Mouse (Mus musculus) A20 (cell line): ENCODE data around the gene Fam169a.
A peak's percentile ranks its signal among the peaks of the same experiment; 100 is the strongest.
"Not testable (repeated sequence)": the region's sequence is repeated elsewhere in the genome, so short reads cannot be mapped to it uniquely, and the experiment has no call there.

Experiments
- DNase-seq: peaks from one replicate; pipeline ENCODE4 v3.0.0-alpha.2; 2011; ENCODE audit warnings: low read depth, low spot score

Fam169a gene

DNA sequence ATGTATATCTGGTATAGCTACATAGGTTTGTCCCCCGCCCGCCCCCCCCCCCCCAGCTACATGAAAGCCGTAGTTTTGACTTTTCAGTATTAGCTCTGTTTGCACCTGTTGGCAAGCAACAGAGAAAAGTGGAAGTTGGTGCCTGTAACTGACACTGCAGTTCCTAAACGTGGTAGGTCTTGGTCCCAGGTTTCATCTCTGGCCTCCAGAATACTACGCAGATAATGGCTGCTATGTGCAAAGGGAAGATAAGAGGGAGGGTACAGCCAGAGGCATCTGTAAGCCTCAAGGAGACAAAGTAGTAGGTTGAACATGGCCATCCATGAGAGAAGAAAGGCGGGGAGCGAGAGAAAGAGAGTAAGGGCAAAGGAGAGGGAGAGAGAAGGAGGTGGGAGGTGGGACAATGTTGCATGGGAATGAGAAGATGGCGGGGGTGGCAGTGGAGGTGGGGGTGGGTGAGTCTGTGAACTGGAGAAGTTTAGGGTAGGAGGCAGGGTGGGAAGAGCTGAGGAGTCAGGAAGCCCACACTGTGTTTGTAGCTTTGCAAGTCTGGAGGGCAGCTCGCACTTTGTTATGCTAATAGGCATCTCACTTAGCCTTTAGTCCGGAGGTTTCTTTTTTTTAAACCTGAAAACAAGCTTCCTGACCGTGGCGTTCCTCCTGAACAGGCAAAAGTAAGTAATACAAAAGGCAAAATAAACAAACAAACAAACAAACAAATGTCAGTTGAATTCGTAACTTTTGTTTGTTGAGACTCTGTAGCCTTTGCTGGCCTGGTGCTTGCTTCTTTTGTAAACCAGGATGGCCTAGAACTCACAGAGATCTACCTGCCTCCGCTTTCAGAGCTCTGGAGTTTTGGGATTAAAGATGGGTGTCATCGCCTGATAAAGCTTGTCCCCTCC lies at the start of gene Fam169a:
Gene Fam169a, plus strand, starts transcription at position 638 of the 902 bp plus-strand sequence.
- DNase-seq, result no peak

DNA sequence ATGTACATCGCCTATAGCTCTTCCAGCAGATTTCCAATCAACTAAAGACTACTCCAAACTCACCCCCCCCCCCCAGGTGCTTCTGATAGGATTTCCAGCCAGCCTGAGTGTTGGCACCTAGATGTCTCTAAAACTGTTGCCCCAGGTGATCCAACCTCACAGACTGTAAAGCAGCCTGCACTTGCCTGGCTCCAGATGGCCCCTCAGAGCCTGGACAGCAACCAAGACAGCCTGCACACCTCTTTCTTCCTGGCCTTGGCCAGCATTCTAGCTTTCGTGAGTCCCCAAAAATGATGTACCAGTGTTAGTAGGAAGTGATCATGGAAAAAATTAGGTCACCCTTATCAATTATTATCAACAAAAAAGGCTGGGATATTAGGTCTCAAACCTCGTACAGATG lies 49.4 kb upstream of the Fam169a start:
- DNase-seq, result no peak

DNA sequence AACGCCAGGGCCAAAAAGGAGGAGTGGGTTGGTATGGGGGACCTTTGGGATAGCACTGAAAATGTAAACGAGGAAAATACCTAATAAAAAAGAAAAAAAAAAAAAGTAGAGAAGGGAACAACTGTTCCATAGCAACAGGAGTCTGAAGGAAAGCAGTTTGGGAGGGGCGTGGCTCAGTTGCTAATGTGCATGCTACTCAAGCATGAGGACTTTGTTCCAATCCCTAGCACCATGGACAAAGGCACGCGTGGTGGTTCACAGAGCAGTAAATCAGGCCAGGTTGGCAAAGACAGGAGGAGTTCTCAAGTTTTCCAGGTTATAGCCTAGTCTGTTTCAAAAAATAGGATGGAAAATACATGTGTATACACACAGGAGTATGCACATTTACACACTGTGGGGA lies 47.0 kb upstream of the Fam169a start:
- DNase-seq, result no peak

DNA sequence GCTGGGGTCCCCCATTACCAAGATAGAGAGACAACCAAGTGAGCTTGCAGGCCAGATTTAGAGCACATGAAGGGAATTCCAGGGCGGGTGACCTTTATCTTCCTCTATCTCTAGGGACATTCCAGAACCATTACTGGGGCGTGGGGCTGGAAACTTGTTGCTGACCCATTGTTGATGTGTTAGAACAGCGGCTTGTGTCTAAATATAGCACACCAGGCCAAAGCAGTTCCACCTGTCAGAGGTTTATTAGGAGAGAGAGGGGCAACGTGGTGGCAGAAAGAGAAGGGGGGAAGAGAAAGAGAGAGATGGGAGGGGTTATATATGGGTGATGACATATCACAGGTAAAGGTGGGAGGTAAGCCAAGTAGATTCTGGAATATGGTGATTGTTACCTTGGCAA lies 45.2 kb upstream of the Fam169a start:
- no peak for DNase-seq

DNA sequence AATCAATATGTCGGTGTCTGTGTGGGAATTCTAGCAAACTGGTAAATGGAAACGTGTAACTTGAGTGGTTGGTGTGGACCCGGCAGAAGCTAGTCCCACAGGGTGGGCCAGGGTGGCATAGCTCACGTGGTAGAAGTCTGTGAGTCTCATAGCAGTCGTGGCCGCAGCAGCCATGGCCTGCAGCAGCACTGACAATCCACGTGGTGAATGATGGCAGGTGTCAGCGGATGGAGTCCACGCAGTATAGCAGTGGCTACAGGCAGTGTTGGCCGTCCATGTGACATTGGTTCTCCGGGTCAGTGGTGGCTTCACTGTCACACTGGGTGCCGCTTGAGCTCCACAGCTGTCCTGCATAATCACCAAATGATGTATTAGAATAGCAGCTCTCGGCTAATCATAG lies 37.0 kb upstream of the Fam169a start:
- DNase-seq, result no peak

DNA sequence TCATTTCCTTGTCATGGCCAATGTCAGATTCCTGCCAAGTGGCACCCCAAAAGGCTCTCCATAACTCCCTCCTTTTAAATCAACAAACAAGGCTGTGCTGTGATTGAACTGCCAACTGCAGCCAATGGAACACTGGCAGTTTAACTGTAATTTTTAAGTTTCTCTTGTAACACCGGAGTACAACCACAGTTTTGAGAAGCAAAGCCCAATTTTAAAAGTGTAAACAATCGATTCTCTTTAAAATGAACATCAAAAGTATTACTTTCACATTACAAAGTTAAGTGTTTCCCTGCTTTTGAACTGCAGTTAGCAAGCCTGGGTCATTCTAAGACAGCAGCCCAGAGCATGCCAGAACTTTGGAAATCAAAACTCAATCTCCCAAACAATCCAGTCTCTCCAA lies 32.8 kb upstream of the Fam169a start, which contains the start of gene 1700029F12Rik:
Gene 1700029F12Rik, minus strand, starts transcription at position 101 of the 400 bp plus-strand sequence.
- no peak for DNase-seq

DNA sequence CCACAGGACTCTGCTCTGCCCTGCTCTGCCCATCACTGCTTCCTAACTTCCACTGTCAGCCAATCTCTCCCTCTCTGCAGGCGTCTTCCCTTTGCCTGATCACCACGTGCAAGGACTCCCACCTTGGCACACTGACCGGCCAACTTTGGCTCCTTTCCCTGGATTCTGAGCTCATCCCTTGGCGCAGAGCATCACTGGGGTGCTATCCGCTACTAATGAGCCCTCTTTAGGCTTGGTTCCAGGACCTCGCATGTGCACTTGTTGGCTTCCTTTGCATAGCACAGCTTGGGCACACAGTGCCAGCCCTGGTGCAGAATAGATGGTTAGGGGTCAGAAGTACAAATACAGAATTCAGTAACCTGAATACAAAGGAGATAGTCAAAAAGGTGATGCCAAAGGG lies 15.9 kb upstream of the Fam169a start:
- DNase-seq, result no peak

DNA sequence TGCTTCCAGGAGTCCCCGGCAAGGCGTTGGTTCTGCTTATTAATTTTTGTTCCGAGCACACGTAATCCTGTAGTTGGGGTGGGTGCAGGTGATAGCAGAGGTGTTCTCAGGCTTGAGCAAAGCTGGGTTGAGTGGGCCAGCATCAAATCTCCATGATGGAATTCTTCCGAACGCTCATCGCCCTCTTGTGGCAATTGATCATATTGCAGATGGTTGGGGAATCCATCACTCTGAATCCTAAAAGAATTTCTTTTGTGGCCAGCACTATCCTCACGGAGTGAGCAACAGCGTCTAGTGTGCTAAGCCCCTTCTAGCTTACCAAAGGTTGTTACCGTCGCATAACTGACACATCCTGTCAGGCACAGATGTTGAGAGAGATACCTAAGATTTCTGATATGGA lies 14.4 kb upstream of the Fam169a start:
- peak; percentile 17 for DNase-seq

DNA sequence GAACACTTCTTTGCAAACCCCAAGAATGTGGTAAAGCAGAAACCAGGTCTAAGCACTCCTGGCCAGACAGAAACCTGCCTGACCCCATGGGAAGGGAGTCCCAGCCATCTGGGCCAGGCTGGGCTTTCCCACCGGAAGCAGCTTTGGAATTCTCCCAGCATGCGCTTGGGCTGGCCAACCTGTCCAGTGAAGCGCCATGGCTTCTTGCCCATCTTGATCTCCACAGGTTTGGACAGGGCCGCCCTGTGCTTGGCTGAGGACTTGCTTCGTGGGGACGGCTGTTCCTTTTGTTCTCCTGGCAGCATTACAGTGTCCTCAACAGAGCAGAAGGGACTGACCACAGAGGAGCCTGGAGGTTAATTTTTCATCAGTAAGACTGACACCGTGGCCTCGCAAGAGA lies 13.2 kb upstream of the Fam169a start:
- DNase-seq, result no peak

DNA sequence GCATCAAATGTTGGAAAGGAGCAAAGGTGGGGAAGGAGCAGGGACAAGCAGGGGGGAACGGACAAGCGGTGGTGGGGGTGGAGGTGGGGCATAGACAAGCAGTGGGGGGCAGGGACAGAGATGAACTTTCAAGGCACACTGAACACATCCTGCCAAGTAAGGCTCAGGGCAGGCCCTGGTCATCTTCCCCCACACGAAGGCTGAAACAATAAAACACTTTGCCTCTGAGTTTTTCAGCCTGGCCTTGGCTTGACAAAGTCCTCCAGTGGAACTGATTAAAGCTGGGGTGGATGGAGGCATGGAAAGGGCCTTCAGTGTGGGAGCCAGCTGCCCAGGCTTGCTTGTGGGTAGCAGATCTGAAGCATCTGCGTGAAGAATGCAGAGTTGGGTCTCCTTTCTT lies 9.3 kb upstream of the Fam169a start:
- no peak for DNase-seq

DNA sequence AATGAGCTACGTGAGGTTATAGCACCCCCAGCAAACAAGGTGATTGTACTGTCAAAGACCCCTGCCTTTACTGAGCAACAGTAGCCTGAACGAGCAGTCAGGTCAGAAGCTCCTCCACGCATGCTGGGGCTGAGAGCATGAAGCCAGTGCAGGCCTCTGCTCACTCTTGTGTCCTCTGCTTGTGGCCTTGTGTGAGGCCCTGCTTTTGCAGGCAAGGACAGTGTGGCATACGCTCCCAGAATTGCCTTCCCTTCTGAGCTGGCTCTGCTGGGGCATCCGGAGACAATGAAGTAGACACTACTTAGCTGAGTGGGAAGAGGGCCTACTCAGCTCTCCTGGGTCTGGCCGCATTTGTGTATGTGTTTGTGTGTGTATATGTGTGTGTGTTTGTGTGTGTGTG lies 7.3 kb upstream of the Fam169a start:
- DNase-seq, result no peak

DNA sequence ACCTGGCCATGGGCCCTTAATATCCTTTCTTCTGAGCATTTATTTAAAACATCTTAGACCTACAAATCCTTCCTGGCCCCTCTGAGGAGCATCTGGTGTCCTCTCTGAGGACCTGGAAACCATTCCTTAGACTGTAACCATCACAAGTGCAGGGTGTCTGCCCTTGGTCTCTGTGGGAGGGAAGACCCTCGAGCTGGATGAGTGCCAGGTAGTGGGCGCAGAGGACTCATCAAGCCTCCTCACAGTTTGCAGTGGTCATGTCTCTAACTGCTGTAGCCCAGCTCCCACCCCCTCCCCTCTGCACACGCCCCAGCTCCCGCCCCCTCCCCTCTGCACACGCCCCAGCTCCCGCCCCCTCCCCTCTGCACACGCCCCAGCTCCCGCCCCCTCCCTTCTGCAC lies 6.8 kb upstream of the Fam169a start:
- no peak for DNase-seq

DNA sequence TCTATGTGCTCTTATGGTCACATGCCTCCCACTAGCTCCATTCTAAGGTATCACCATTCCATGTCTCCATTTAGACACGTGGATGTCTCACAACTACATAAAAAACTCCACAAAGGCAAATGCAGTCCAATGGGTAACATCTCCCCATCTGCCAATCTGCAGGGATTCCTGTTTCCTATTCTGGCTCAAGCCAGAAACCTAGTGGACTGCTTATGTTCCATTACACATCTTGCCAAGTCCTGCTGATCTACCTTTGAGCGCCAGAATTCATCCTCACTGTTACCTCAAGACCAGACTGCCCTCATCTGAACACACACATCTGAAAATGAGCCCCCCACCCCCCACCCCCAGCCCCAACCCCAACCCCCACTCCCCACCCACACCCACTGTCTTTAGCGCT lies 4.9 kb upstream of the Fam169a start:
- DNase-seq, result no peak

DNA sequence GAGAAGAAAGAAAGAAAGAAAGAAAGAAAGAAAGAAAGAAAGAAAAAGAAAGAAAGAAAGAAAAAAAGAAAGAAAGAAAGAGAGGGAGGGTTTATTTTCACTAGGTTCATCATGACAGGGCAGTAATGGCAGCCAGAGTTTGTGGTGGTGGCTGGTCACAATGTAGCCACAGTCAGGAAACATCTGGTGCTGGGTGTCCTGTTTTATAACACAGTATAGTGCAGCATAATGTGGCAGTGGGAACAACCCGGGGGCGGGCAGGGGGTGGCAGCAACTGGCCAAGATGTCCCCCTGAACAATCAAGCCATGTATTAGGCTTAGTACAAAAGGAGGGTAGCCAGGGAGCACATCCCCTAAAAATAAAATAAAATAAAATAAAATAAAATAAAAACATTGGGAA lies 3.7 kb upstream of the Fam169a start:
- no peak for DNase-seq

DNA sequence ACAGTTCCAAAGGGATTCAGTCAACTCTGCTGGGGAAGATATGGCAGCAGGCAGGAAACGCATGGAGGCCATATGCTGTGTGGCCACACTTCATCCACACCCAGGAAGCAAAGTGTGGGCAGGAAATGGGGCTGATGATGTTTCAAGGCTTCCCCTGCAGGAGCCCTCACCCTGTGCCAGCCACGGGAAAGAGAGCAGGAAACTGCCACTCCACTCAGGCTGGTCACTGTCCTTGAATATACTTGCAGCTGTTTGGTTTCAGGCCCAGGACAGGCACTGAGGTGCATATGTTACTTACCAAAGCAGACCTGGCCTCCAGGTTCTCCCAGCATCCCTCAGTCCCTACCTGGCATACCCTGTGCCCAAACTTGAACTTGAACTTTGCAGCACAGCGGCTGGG lies 2.7 kb upstream of the Fam169a start:
- no peak for DNase-seq

DNA sequence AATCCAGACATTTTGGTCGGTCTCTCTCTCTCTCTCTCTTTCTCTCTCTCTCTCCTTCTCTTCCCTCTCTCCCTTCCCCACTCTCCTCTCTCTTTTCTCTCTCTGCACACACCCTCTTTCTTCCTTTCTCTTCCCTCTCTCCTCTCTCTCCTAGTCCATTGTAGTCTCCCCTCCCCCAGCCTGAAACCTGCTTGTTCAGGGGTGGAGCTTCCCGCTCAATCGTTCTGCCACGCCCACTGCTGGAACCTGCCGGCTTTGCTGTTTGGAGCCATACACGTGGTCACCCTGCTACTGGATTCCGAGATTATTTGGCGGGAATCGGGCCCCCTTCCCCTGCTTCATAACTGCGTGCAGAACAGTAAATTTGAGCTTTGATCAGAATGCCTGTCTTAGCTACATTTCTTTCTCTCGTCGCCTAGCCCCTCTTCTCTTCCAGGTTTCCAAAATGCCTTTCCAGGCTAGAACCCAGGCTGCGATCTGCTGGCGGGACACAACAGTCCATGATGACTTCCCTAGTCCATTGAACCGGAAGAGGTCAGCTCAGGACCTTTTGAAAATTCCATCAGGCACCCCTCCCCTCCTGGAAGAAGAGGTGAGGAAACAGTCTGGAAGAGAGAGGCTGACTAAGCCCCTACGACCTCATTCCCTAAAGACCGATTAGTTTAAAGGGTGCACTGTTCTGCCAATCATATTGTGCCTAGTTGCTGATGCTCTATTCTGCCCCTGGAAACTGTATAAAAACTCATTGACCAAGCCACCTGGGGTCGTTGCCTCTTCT lies 2.1 kb upstream of the Fam169a start:
- not testable (repeated sequence) for DNase-seq

DNA sequence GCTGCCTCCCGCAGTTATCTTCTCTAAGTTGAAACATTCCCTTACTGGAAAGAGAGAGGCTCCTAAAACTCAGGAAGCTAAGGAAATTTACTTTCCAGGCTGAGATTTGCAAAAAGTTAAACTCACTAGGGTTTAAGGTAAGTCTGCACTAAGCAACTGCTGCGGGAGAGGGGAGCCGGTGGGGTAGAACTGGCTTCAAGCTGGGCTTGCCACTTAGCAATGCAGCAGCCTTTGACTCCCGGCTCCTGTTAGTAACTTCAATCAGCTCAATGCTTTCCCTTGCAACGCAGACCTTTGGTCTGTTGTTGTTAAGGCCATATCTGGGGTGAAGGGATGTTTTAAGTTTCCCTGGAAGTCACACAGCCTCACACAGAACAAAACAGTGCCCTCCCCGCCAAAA lies 605 bp downstream of the Fam169a start:
- DNase-seq, result no peak

DNA sequence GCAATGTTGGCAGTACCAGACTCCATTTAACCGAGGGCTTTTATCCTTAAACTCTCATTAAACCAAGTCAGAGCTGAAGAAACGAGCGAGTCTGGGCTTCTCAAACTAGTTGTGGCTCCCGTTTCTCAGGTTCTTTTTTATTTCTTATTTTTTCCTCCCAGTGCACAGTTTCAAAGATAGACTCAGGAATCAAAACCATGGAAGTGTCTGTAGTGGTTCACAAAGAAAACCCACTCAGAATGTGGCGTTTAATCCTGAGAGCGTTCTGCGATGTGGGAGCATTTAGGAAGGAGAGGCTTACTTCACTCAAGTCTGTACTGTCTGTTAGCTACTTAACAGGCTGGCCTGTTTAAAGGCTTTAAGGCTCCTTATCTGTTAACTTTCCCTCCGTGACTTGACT lies 1.1 kb downstream of the Fam169a start:
- no peak for DNase-seq

DNA sequence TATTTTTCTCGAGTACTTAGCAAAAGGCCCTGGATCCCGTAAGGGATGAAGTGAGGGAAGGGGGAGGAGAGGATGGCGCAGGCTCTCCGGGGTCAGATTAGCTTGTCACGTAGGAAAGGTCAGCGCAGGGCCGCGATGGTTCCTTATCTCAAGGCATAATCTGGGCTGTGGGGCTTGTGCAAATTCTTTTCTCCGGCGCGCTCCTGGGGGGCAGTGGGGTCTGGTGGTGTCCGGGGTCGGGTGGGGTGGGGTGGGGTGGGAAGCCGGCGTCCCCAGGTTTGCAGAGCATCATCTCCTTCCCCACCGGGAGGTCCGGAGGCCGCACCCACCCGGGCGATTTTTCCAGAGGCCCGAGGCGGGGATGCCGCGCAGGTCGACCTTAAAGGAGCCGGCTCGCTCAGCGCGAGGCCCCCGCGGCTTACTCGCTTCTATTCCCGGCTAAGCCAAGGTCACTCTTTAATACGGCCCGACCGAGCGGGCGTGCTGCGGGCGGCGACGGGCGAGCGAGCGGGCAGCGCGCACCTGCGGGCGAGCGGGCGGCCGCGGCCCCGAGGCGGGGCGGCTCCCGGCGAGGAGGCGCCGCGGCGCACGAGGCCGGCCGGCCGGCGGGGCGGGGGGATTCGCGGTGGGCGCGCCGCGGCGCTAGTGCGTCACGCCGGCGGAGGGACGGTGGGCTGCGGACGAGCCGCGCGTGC lies 4.0 kb downstream of the Fam169a start:
- DNase-seq, result no peak

DNA sequence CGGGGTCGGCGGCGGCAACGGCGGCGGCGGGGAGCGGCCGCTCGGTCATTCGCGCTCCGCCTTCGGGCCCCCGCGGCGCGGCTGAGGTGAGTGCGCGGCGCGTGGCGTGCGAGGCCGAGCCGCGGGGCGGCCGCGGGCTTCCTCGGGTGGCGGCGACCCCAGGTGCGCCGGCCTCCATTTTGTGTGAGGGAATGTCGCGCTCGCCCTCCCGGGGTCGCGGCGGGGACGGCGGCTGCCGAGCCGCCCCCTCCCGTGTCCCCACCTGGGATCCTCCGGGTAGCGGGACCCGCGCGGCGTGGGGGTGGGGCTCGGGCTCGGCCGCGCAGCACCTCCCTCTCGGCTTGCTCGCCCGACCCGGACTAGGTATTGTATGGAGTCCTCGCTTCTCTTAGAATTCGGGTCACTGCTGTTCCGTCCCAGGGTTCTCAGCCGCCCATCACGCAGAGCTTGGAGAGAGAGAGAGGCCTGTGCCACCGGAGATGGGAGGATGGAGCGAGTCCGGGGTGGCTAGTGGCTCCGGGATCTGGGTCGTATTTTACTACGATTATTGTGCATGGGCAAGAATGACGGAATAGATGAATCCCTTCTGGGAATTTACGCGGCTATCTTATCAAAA lies 4.6 kb downstream of the Fam169a start:
- DNase-seq, result no peak

DNA sequence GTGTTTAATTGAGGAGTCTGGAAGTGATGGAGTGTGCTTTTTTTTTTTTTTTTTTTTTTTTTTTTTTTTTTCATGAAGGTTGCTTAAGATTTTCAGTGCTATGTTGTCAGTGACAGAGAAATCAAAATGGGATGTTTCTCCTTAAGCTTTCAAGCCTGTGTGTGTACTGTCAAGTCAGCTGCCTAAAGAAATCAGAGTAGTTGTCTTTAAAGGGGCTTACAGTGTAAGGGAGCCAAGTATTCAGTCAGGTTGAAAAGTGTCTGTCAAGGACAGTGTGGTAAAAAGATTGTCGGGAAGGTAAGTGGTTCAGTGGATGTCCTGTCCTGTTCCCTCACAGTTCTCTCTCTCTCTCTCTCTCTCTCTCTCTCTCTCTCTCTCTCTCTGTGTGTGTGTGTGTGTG lies 6.4 kb downstream of the Fam169a start:
- DNase-seq, result no peak

DNA sequence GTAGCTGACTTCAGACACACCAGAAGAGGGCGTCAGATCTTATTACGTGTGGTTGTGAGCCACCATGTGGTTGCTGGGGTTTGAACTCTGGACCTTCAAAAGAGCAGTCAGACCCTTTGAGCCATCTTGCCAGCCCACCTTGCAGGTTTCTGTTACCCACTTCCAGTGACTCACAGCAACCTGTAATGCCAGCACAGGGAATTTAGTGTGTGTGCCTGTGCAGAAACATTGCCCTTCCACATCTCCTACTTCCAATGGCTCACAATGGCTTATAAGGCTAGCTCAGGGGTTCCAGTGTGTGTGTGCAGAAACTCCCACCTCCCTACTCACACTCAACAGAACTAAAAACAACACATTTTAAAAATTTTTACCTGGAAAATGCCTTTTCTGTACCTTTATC lies 10.5 kb downstream of the Fam169a start:
- no peak for DNase-seq
